Mouse (Mus musculus): ENCODE measurements around the gene Rhox3e.
"Not testable (repeated sequence)": the region's sequence is repeated elsewhere in the genome, so short reads cannot be mapped to it uniquely, and the experiment has no call there.

Rhox3e gene

DNA sequence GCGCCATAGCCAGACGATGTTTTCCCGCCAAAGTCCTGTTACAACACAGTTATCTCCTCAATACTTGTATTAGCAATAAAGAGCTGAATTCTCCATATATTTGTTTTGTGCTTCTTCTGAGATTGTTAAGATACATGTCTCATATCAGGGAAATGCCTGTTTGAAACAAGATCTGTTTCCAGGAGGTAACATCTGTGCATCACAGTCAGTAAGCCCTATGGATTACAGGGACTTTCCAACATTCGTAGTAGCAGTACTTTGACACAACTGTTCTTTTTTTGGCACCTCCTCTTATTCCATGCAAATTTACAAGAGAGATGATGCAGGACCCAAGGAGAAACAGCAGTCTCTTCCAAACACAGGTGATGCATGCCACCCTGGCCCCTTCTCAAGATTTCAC lies at the start of gene Rhox3e:
TSS of gene Rhox3e (plus strand) at position 301 of the 400 bp plus-strand sequence.
- not testable (repeated sequence) for ATAC-seq (ENCODE audit: low TSS enrichment)

DNA sequence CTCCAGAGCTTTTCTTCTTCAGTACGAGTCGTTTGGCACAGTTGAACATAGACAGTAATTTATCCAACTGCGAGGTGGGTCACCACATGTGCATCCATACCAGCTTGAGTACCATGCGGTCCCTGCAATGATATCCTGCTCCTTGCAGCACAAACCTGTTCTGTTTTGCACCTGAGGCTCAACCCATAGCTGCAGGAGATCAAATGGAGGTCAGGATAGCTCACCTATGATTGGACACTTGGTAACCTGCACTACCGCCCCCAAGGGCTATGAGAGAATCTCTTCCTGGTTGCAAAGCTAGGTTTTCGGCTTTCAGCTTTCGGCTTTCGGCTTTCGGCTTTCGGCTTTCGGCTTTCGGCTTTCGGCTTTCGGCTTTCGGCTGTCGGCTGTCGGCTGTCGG lies 27.8 kb upstream of the Rhox3e start, which contains the start of gene Rhox4d:
TSS of gene Rhox4d (plus strand) at position 301 of the 400 bp plus-strand sequence.
- not testable (repeated sequence) for ATAC-seq (ENCODE audit: low TSS enrichment)

DNA sequence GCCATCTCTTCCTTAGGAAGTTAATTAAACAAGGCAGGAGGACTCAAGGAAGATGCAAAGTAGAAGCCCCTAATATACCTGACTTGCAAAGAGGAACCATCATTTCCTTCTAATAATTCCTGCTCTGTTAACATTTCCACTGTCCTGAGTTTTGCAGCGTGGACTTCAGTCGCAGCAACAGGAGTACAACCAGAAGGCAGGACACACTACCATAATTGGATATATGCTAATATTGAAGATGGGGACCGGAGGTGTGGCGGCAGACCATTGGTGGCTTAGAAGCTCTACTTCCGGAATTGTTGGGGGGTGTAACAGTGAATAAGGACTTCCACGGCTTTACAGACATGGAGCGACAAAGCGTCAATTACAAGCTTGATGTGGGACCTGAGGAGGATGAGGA lies 11.7 kb upstream of the Rhox3e start, which contains the start of gene Rhox2e:
TSS of gene Rhox2e (plus strand) at position 301 of the 400 bp plus-strand sequence.
- not testable (repeated sequence) for ATAC-seq (ENCODE audit: low TSS enrichment)

DNA sequence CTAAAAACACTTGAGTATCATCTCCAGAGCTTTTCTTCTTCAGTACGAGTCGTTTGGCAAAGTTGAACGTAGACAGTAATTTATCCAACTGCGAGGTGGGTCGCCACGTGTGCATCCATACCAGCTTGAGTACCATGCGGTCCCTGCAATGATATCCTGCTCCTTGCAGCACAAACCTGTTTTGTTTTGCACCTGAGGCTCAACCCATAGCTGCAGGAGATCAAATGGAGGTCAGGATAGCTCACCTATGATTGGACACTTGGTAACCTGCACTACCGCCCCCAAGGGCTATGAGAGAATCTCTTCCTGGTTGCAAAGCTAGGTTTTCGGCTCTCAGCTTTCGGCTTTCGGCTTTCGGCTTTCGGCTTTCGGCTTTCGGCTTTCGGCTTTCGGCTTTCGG lies 15.3 kb downstream of the Rhox3e start, which contains the start of gene Rhox4e:
TSS of gene Rhox4e (plus strand) at position 301 of the 400 bp plus-strand sequence.
- ATAC-seq (ENCODE audit: low TSS enrichment), result not testable (repeated sequence)

DNA sequence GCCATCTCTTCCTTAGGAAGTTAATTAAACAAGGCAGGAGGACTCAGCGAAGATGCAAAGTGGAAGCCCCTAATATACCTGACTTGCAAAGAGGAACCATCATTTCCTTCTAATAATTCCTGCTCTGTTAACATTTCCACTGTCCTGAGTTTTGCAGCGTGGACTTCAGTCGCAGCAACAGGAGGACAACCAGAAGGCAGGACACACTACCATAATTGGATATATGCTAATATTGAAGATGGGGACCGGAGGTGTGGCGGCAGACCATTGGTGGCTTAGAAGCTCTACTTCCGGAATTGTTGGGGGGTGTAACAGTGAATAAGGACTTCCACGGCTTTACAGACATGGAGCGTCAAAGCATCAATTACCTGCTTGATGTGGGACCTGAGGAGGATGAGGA lies 29.3 kb downstream of the Rhox3e start, which contains the start of gene Rhox2f:
TSS of gene Rhox2f (plus strand) at position 301 of the 400 bp plus-strand sequence.
- not testable (repeated sequence) for ATAC-seq (ENCODE audit: low TSS enrichment)

DNA sequence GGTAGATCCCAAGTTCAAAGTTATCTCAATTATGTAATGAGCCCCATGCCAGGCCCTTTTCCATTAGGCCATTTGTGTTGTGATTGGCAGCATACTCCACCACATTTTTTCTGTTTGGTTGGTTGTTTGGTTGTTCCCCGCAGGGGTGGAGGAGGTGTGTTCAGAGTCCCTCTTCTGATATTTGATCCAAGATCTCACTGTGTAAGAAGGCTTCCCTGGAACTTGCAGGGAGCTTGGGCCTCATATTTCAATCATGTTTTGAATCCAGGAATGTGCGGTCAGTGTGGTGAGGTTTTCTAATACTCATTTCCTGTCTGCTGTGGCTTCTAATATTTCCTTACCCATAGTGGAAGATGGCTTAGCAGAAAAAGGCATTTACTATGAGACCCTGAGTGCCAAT lies 30.8 kb downstream of the Rhox3e start:
- ATAC-seq (ENCODE audit: low TSS enrichment), result not testable (repeated sequence)

DNA sequence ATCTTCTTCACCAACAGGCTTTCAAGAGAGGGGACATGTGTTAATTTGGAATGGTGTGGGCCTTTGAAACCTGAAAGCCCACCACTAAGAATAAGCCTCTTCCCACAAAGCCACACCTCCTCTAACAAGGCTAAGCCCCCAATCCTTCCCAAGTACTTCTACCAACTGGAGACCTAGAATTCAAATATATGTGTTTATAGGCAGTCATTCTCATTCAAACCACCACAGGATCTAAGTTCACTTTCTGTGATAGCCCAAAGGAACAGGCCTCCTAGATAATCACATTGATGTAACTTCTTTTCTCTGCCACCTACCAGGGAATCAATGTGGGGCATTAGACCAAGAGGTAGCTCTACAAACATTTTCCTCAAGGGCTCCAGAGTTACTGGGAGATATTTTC lies 38.9 kb downstream of the Rhox3e start, which contains the start of gene Rhox3f:
TSS of gene Rhox3f (plus strand) at position 301 of the 400 bp plus-strand sequence.
- ATAC-seq (ENCODE audit: low TSS enrichment), result not testable (repeated sequence)
